Mouse (Mus musculus) CH12.LX (cell line): ENCODE measurements around the gene Adgrf4. TPM values are rescaled to one million over a fixed set of nuclear protein-coding genes. Genes with fewer than 3 reads are reported as not detected.

Experiments used
- polyA plus RNA-seq: library from polyadenylated mRNA; unstranded; fragments of >175 nt; gene quantifications from 2 replicates; pipeline ENCODE4 v1.2.1, GENCODE M21; 2012; ENCODE audit warnings: low read depth; ENCODE audit not compliant: insufficient read length
- total RNA-seq, 2 experiments: library from RNA; depleted of rRNA; stranded (reverse); fragments of 300-350 nt in 1 of 2; fragments of >200 nt in 1 of 2; gene quantifications; 2 replicates each; pipeline ENCODE4 v1.2.3; 2012 to 2014

Gene Adgrf4
- total and polyA plus RNA-seq, 3 experiments, result not detected

Other genes with a start within 250 kb of the Adgrf4 start
- gene Opn5, start 80.9 kb downstream of the Adgrf4 start, total RNA-seq (2012; rRNA removed), result not detected in 2 replicates
- gene Opn5, start 80.9 kb downstream of the Adgrf4 start, total RNA-seq (2014; rRNA removed), result not detected in 2 replicates
- not detected in 2 replicates for gene Opn5, start 80.9 kb downstream of the Adgrf4 start, polyA plus RNA-seq
- not detected in 2 replicates for gene Adgrf2, start 49.9 kb upstream of the Adgrf4 start, total RNA-seq (2012; rRNA removed)
- 0.11 TPM in 1 of 2 replicates, not detected in the other for gene Adgrf2, start 49.9 kb upstream of the Adgrf4 start, total RNA-seq (2014; rRNA removed)
- gene Adgrf2, start 49.9 kb upstream of the Adgrf4 start, polyA plus RNA-seq, result not detected in 2 replicates
- 18.8 and 19.9 TPM in 2 replicates for gene Cd2ap, start 184.4 kb upstream of the Adgrf4 start, total RNA-seq (2012; rRNA removed)
- gene Cd2ap, start 184.4 kb upstream of the Adgrf4 start, total RNA-seq (2014; rRNA removed), result 26.1 and 28.8 TPM in 2 replicates
- gene Cd2ap, start 184.4 kb upstream of the Adgrf4 start, polyA plus RNA-seq, result 36.3 and 36.8 TPM in 2 replicates